Mouse (Mus musculus): ENCODE measurements at regions not wholly inside any gene's neighbourhood (a gene's known extent, or its start where the extent isn't known, plus 50 kb on each side); places are given as distances from the start of the nearest gene placed in this dataset.

DNA sequence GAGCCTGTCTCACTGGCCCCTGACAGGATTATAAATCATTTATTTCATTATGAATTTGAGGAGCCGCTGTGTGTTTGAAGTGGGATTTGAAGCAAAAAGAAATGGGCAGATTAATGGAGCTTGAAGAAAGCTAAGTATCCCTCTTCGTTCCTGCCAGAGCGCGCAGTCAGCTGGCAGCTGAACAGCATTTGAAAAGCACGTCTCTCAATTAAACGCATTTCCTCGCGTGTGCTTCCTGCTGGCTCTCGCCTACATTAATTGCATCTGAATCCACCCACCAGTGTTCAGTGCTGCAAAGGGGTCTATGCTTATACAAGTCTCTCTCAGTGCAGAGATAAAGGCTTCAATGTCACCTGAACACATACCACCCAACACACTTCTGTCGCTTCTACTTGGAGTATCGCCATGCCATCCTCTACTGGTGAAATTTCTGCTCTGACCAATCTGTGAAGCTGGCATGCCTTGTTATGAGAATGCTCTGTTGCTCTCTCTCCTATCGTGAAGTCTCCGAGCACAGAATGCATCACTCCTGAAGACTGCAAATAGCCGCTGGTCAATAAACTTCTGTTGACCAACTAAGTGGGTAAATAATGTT, 235.3 kb downstream of the Mycn start:
- DNase-seq (ENCODE audit: low spot score): no peak

DNA sequence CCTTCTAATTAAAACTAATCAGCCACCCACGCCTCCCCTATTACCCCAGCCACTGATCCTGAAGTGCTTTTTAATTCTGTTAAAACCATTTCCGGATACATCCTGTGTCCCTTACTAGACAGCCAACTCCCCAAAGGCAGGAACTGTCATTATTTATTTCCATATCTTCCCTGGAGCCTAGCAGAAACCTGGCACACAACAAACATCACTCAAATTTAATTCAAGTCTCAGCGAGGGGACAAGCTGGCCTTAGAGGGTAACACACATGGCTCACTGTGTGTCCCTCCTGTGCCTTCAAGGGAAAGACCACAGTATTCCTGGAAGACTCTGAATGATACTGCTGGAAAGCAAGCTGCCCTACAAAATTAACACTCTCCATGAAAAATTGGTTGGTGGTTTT, 240.0 kb downstream of the Mycn start:
- H3K36me3 ChIP-seq (replicated peaks; ENCODE audit: control insufficient read depth, insufficient read depth, low read depth, low read length): no peaks in the 10 kb centered on the region
- ATAC-seq (replicated peaks; ENCODE audit: insufficient number of reproducible peaks, low FRiP score, low TSS enrichment, low read depth) (no peak), DNase-seq (ENCODE audit: low spot score) (no peak)
- H3K9ac ChIP-seq (replicated peaks; ENCODE audit: low read length): no peak overlapping the region
- H3K4me1 ChIP-seq (ENCODE audit: control insufficient read depth, insufficient read depth, low read length): no peaks in the 10 kb centered on the region
- no peaks in the 10 kb centered on the region for H3K27me3 ChIP-seq (ENCODE audit: control insufficient read depth, insufficient read depth, low read length)
- no peak overlapping the region for H3K27ac ChIP-seq (replicated peaks; ENCODE audit: low read depth, low read length)
- 58% methylated on average over 3 of the region's 3 CpGs for WGBS
- H3K4me3 ChIP-seq (ENCODE audit: low read depth, low read length): no peak overlapping the region
- no peaks in the 10 kb centered on the region for H3K9me3 ChIP-seq (replicated peaks; ENCODE audit: control insufficient read depth, low read length)
- no peak overlapping the region for H3K4me2 ChIP-seq (ENCODE audit: low read depth, low read length)

More for the DNA sequence above, 235.3 kb downstream of the Mycn start:
- WGBS: 93% methylated on average over 14 of the region's 14 CpGs
- Histone ChIP-seq H3K4me2 (ENCODE audit: low read depth, low read length) (no peak overlapping the region), H3K9ac (replicated peaks; ENCODE audit: low read length) (no peak overlapping the region), H3K4me1 (ENCODE audit: control insufficient read depth, insufficient read depth, low read length) (no peaks in the 10 kb centered on the region), H3K36me3 (replicated peaks; ENCODE audit: control insufficient read depth, insufficient read depth, low read depth, low read length) (no peaks in the 10 kb centered on the region), H3K4me3 (ENCODE audit: low read depth, low read length) (no peak overlapping the region), H3K27ac (replicated peaks; ENCODE audit: low read depth, low read length) (no peak overlapping the region), H3K27me3 (ENCODE audit: control insufficient read depth, insufficient read depth, low read length) (no peaks in the 10 kb centered on the region), H3K9me3 (replicated peaks; ENCODE audit: control insufficient read depth, low read length) (no peaks in the 10 kb centered on the region)
- no peak for ATAC-seq (replicated peaks; ENCODE audit: insufficient number of reproducible peaks, low FRiP score, low TSS enrichment, low read depth)

DNA sequence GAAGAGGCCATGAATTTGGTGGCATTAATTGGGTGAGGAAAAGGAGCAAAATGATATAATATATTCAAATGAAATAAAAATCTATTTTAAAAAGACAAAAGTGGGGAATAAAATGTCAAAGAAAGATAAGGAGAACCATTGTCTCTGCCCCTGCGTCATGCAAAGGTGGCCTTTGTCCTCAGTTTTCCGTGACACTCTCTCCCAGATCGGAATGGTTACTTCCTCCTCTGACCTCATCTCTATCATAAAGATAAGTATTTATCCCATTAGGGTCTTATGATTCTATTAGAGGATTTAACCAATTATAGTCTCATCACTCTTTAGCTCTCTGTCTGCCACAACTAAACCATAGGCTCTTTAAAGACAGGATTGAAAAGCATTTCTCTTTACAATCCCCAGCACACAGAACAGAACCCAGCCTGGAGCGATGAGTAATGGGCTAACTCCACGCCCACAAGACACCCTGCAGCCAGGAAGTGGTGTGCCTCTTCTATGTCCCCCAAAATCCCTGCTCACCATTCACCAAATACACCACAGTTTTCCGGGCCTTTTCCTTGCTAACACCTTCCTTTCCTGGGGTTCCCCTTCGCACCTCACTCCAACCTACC, 240.6 kb downstream of the Mycn start:
- 78% methylated on average over 7 of the region's 7 CpGs for WGBS
- H3K4me3 ChIP-seq (ENCODE audit: low read depth, low read length): no peak overlapping the region
- no peaks in the 10 kb centered on the region for H3K27me3 ChIP-seq (ENCODE audit: control insufficient read depth, insufficient read depth, low read length)
- ATAC-seq (replicated peaks; ENCODE audit: insufficient number of reproducible peaks, low FRiP score, low TSS enrichment, low read depth) (no peak), DNase-seq (ENCODE audit: low spot score) (no peak)
- no peak overlapping the region for H3K4me2 ChIP-seq (ENCODE audit: low read depth, low read length)
- H3K9me3 ChIP-seq (replicated peaks; ENCODE audit: control insufficient read depth, low read length): no peaks in the 10 kb centered on the region
- H3K9ac ChIP-seq (replicated peaks; ENCODE audit: low read length): no peak overlapping the region
- H3K4me1 ChIP-seq (ENCODE audit: control insufficient read depth, insufficient read depth, low read length): no peaks in the 10 kb centered on the region
- no peaks in the 10 kb centered on the region for H3K36me3 ChIP-seq (replicated peaks; ENCODE audit: control insufficient read depth, insufficient read depth, low read depth, low read length)
- no peak overlapping the region for H3K27ac ChIP-seq (replicated peaks; ENCODE audit: low read depth, low read length)

DNA sequence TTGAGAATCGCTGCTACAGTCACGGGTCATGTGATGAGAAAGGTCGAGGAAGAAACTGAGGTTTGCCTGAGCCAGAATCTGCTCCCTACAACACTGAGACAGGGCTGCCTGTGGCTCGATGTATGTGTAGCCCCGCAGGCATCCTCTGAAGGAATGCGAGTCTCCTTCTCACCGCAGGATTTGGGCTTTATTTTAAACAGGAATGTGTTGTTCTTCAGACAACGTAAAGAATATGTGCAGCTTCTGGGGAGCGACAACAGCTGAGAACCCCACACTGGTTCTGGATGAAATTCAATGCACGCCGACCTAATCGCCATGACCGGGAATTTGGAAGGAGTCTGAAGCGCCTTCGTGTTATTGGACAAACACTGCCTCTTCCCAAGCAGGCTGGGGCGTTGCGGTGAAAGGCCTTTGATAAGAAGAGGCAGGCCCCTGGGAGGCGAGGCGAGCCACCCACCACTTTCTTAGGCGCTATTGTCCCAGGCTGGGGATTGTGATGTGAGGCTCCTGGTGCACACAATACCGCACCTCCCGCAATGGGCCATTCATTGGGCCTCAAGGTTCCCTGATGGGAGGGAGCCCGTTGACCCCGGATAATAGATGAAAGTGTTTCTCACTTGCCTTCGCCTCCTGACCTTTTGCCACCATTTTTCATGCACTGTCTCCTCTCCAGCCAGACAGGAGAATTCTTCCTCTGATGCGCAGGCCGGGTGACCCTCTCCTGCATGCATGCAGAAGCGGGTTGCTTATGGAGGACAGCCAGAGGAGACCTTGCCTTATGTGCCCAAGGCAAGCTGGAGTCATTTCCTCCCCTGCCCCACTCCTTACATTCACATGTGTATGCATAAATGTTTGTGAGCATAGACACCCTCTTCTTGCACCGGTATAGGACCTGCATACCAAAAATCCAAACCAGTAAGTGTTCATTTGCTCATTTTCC, 247.6 kb downstream of the Mycn start:
- Histone ChIP-seq H3K27ac (replicated peaks; ENCODE audit: low read depth, low read length) (no peak overlapping the region), H3K4me2 (ENCODE audit: low read depth, low read length) (peak overlapping the region; percentile 15; the same call in 1 of the 2 replicates), H3K4me3 (ENCODE audit: low read depth, low read length) (no peak overlapping the region), H3K36me3 (replicated peaks; ENCODE audit: control insufficient read depth, insufficient read depth, low read depth, low read length) (no peaks in the 10 kb centered on the region), H3K27me3 (ENCODE audit: control insufficient read depth, insufficient read depth, low read length) (no peaks in the 10 kb centered on the region), H3K9me3 (replicated peaks; ENCODE audit: control insufficient read depth, low read length) (no peaks in the 10 kb centered on the region), H3K4me1 (ENCODE audit: control insufficient read depth, insufficient read depth, low read length) (no peaks in the 10 kb centered on the region), H3K9ac (replicated peaks; ENCODE audit: low read length) (peak overlapping the region; percentile 35)
- peak; percentile 51 for DNase-seq (ENCODE audit: low spot score)
- 8% methylated on average over 29 of the region's 29 CpGs for WGBS
- ATAC-seq (replicated peaks; ENCODE audit: insufficient number of reproducible peaks, low FRiP score, low TSS enrichment, low read depth): peak; percentile 60

DNA sequence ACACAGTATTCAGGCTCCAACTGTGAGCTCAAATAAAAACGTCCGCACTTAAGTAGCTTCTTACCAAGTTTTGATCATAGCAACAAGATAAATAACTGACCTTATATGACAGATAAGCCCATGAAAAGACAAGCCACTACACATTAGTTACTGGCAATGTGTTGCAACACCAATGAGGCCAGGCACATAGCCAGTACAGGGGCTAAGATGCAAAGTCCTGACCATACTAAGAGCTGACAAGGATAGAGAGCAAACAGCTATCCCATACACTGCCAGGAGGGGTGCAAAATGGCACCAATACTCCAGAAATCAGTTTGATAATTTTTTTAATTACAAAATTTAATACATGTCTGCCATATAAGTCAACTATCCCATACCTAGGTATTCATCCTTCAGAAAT, 254.3 kb downstream of the Mycn start:
- Histone ChIP-seq H3K4me3 (ENCODE audit: low read depth, low read length) (no peak overlapping the region), H3K9me3 (replicated peaks; ENCODE audit: control insufficient read depth, low read length) (no peaks in the 10 kb centered on the region), H3K27ac (replicated peaks; ENCODE audit: low read depth, low read length) (no peak overlapping the region), H3K9ac (replicated peaks; ENCODE audit: low read length) (no peak overlapping the region), H3K4me2 (ENCODE audit: low read depth, low read length) (no peak overlapping the region), H3K4me1 (ENCODE audit: control insufficient read depth, insufficient read depth, low read length) (0 out of 2 replicates have a peak, but pooled peaks cover 2% of the 10 kb centered on the region), H3K36me3 (replicated peaks; ENCODE audit: control insufficient read depth, insufficient read depth, low read depth, low read length) (no peaks in the 10 kb centered on the region), H3K27me3 (ENCODE audit: control insufficient read depth, insufficient read depth, low read length) (no peaks in the 10 kb centered on the region)
- no peak for DNase-seq (ENCODE audit: low spot score)
- no peak for ATAC-seq (replicated peaks; ENCODE audit: insufficient number of reproducible peaks, low FRiP score, low TSS enrichment, low read depth)
- 81% methylated on average over 2 of the region's 2 CpGs for WGBS

DNA sequence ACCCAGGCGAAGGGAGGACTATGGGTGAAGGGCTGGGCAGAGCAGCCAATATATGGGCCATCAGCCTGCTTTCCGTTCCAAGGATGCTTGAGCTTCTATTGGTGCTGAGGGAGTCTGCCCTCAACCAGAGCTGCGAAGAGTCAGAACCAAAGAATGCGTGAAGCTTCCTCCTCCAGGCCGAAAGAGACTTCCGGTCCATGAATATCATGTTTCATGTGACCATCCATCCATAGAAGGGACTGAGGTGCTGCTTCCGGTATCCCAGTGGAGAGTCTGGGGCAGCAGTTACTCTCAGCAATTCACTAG, 256.5 kb downstream of the Mycn start:
- no peak for ATAC-seq (replicated peaks; ENCODE audit: insufficient number of reproducible peaks, low FRiP score, low TSS enrichment, low read depth)
- no peak overlapping the region for H3K27ac ChIP-seq (replicated peaks; ENCODE audit: low read depth, low read length)

DNA sequence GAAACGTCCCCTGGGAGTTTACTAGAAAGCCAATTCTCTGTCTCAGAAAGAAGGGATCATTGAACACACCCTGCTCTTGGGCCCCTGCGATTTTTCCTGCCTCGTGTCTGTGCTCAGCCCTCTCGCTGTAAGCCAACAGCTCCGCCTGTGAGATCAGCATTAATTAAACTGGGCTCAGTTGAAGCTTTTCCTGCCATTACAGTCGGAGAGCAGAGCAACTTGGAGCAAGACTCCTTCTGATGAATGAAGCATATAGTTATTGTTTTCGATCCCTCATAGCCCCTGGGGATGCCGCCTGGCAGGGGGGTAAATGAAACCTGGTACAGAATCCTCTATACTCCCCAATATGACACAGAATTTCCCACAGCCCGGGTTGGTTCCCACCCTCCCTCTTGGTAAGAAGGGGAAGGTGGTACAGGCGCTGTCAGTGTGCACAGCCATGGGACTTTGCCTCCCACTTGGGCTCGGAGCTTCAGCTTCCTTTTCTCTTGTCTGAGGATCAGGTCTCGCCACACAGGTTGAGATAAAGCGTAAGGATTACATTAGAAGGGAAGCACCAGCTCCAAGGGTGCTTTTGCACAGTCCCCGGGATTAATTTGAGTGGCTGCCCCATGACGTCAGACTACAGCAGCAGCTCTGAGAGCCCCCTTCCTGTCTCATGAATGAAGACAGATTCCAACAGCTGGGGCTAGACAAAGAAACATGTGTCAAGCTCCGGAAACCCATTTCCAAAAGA, 257.1 kb downstream of the Mycn start:
- Histone ChIP-seq H3K27ac (replicated peaks; ENCODE audit: low read depth, low read length) (no peak overlapping the region), H3K9ac (replicated peaks; ENCODE audit: low read length) (no peak overlapping the region), H3K9me3 (replicated peaks; ENCODE audit: control insufficient read depth, low read length) (no peaks in the 10 kb centered on the region), H3K27me3 (ENCODE audit: control insufficient read depth, insufficient read depth, low read length) (no peaks in the 10 kb centered on the region), H3K36me3 (replicated peaks; ENCODE audit: control insufficient read depth, insufficient read depth, low read depth, low read length) (no peaks in the 10 kb centered on the region), H3K4me2 (ENCODE audit: low read depth, low read length) (no peak overlapping the region), H3K4me3 (ENCODE audit: low read depth, low read length) (no peak overlapping the region), H3K4me1 (ENCODE audit: control insufficient read depth, insufficient read depth, low read length) (peaks cover 4% of the 10 kb centered on the region; the same call in 1 of the 2 replicates)
- DNase-seq (ENCODE audit: low spot score) (peak; percentile 39), ATAC-seq (replicated peaks; ENCODE audit: insufficient number of reproducible peaks, low FRiP score, low TSS enrichment, low read depth) (no peak)
- 34% methylated on average over 16 of the region's 16 CpGs for WGBS

More for the DNA sequence above, 256.5 kb downstream of the Mycn start:
- Histone ChIP-seq H3K4me2 (ENCODE audit: low read depth, low read length) (no peak overlapping the region), H3K27me3 (ENCODE audit: control insufficient read depth, insufficient read depth, low read length) (no peaks in the 10 kb centered on the region), H3K9me3 (replicated peaks; ENCODE audit: control insufficient read depth, low read length) (no peaks in the 10 kb centered on the region), H3K4me1 (ENCODE audit: control insufficient read depth, insufficient read depth, low read length) (peaks cover 4% of the 10 kb centered on the region; the same call in 1 of the 2 replicates), H3K36me3 (replicated peaks; ENCODE audit: control insufficient read depth, insufficient read depth, low read depth, low read length) (no peaks in the 10 kb centered on the region), H3K9ac (replicated peaks; ENCODE audit: low read length) (no peak overlapping the region), H3K4me3 (ENCODE audit: low read depth, low read length) (no peak overlapping the region)
- peak; percentile 47 for DNase-seq (ENCODE audit: low spot score)
- WGBS: 33% methylated on average over 7 of the region's 7 CpGs
